Mouse (Mus musculus): ENCODE data around the gene Fcmr. TPM values are rescaled to one million over a fixed set of nuclear protein-coding genes. Genes with fewer than 3 reads are reported as not detected.

Gene Fcmr
- polyA plus RNA-seq, 1 experiment from 2014 or later = 0.24 TPM

- ATAC-seq (replicated peaks; ENCODE audit: low FRiP score, low read depth) (no peak), DNase-seq (ENCODE audit: low spot score) (peak; percentile 79)
- Histone ChIP-seq H3K36me3 (ENCODE audit: insufficient read depth, low read length) (no peaks in the 10 kb centered on the region), H3K27ac (no peak overlapping the region), H3K27me3 (ENCODE audit: insufficient read depth, low read length) (no peaks in the 10 kb centered on the region), H3K9me3 (replicated peaks; ENCODE audit: low read length) (no peaks in the 10 kb centered on the region), H3K9ac (ENCODE audit: low read depth, low read length) (no peak overlapping the region), H3K4me2 (ENCODE audit: low read length) (no peak overlapping the region), H3K4me1 (replicated peaks; ENCODE audit: insufficient read depth, low read length) (no peaks in the 10 kb centered on the region), H3K4me3 (replicated peaks; ENCODE audit: low read depth, low read length) (no peak overlapping the region)
- 31% methylated on average over 9 of the region's 9 CpGs for WGBS
- no peak for TF ChIP-seq CTCF (IDR thresholded peaks at IDR 0.05; ENCODE audit: low read depth)
These were observed 28.0 kb downstream of the Fcmr start for GRCm38 (mm10) chr1:130893329-130894040.

DNA sequence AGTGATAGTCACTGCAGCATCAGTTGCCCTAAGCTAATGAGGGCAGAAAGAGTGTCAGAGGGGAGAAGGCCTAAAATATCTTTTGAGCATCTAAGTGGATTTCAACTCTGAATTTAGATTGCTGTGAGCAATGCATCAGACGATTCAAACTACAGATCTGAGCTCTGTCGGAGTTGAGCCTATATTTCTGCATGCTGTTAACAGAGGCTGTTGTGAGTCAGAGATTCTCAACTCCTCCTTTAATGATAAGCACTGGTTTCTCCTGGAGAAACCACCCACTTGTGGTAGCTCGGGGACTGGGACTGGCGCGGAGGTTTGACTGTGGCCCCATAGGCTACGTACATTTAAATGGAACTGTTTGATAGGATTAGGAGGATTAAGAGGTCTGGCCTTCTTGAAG lies 29.0 kb downstream of the Fcmr start:
- ATAC-seq (replicated peaks; ENCODE audit: low FRiP score, low read depth) (no peak), DNase-seq (ENCODE audit: low spot score) (no peak)
- H3K9me3 ChIP-seq (replicated peaks; ENCODE audit: low read length) = no peaks in the 10 kb centered on the region
- H3K4me2 ChIP-seq (ENCODE audit: low read length) = no peak overlapping the region
- no peaks in the 10 kb centered on the region for H3K36me3 ChIP-seq (ENCODE audit: insufficient read depth, low read length)
- H3K9ac ChIP-seq (ENCODE audit: low read depth, low read length) = no peak overlapping the region
- H3K27ac ChIP-seq = no peak overlapping the region
- H3K4me3 ChIP-seq (replicated peaks; ENCODE audit: low read depth, low read length) = no peak overlapping the region
- no peaks in the 10 kb centered on the region for H3K27me3 ChIP-seq (ENCODE audit: insufficient read depth, low read length)
- no peak for TF ChIP-seq CTCF (IDR thresholded peaks at IDR 0.05; ENCODE audit: low read depth)
- WGBS = 83% methylated on average over 6 of the region's 6 CpGs
- H3K4me1 ChIP-seq (replicated peaks; ENCODE audit: insufficient read depth, low read length) = no peaks in the 10 kb centered on the region

GRCm38 (mm10) chr1:130902505-130902904 lies 37.0 kb downstream of the Fcmr start:
- H3K9ac ChIP-seq (ENCODE audit: low read depth, low read length) = no peak overlapping the region

DNA sequence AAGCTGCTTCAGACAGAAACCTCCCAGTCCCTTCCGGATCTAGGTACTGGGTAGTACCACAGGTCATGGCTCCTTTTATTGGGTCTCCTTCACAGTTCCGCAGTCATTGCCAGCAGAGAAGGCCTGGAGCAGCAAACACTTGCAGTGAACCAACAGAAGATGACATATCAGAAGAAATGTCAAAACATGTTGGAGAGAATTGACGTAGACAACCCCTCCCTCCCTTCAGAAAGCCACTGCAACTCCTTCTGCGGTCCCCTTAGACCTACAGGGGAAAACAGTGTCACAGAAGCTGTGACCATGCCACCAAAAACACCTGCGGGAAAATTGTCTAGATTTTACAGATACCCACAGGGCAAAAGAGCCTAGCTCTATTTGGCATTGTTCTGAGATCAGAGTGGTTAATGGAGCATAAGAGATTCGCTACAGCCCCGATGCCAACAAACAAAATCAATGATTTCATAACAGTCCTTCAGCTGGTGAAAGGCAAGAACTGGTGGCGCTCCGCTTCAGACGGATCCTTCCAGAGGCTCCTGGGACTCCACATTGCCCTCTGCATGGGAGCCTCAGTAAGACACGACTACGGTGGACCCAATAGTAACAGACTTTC lies 46.0 kb downstream of the Fcmr start, which contains the start of gene Il20:
Gene Il20, minus strand, starts transcription at position 51 of the 610 bp plus-strand sequence.
- no peaks in the 10 kb centered on the region for H3K36me3 ChIP-seq (ENCODE audit: insufficient read depth, low read length)
- DNase-seq (ENCODE audit: low spot score) (no peak), ATAC-seq (replicated peaks; ENCODE audit: low FRiP score, low read depth) (no peak)
- H3K4me2 ChIP-seq (ENCODE audit: low read length) = no peak within 1 kb of the TSS
- no peak within 1 kb of the TSS for H3K4me3 ChIP-seq (replicated peaks; ENCODE audit: low read depth, low read length)
- no peaks in the 10 kb centered on the region for H3K9me3 ChIP-seq (replicated peaks; ENCODE audit: low read length)
- H3K27me3 ChIP-seq (ENCODE audit: insufficient read depth, low read length) = no peaks in the 10 kb centered on the region
- 82% methylated on average over 12 of the region's 12 CpGs for WGBS
- TF ChIP-seq CTCF (IDR thresholded peaks at IDR 0.05; ENCODE audit: low read depth) = no peak
- no peak within 1 kb of the TSS for H3K9ac ChIP-seq (ENCODE audit: low read depth, low read length)
- no peak within 1 kb of the TSS for H3K27ac ChIP-seq
- H3K4me1 ChIP-seq (replicated peaks; ENCODE audit: insufficient read depth, low read length) = no peaks in the 10 kb centered on the region

More at GRCm38 (mm10) chr1:130902505-130902904, 37.0 kb downstream of the Fcmr start:
- no peak overlapping the region for H3K27ac ChIP-seq
- ATAC-seq (replicated peaks; ENCODE audit: low FRiP score, low read depth) = no peak
- H3K36me3 ChIP-seq (ENCODE audit: insufficient read depth, low read length) = no peaks in the 10 kb centered on the region
- H3K4me2 ChIP-seq (ENCODE audit: low read length) = no peak overlapping the region
- no peak for DNase-seq (ENCODE audit: low spot score)
- no peaks in the 10 kb centered on the region for H3K9me3 ChIP-seq (replicated peaks; ENCODE audit: low read length)
- no peaks in the 10 kb centered on the region for H3K27me3 ChIP-seq (ENCODE audit: insufficient read depth, low read length)
- TF ChIP-seq CTCF (IDR thresholded peaks at IDR 0.05; ENCODE audit: low read depth) = no peak
- H3K4me3 ChIP-seq (replicated peaks; ENCODE audit: low read depth, low read length) = no peak overlapping the region
- H3K4me1 ChIP-seq (replicated peaks; ENCODE audit: insufficient read depth, low read length) = no peaks in the 10 kb centered on the region
- WGBS = 74% methylated on average over 7 of the region's 7 CpGs

DNA sequence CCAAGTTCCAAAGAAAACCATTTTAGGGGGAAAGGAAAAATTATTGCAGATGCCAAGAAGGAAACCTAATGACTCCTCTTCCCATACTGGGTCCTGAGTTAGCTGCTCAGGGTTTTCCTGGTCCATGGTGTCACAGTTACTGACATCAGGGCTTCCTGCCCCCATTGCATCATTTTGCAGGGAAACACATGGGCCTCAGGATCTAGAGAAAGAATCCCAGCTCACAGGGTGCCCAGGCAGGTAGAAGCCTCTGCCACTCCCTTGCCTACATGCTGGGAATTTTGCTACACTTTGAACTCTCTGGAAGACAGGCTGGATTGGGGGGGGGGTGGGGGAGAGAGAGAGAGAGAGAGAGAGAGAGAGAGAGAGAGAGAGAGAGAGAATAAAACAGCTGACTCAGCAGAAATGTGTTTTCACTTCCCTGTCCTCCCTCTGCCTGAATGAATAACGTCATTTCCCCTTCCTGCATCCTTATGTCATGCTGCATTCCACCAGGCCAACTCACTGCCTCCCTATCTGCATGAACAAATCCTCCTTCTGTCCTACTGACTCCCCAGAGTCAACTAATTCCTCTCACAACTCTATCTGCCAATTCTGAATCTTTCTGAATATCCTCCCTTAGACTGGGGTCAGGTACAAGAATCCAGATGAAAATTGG lies 53.0 kb downstream of the Fcmr start:
- Histone ChIP-seq H3K9ac (ENCODE audit: low read depth, low read length) (no peak overlapping the region), H3K9me3 (replicated peaks; ENCODE audit: low read length) (no peaks in the 10 kb centered on the region), H3K4me2 (ENCODE audit: low read length) (no peak overlapping the region), H3K27ac (no peak overlapping the region), H3K4me1 (replicated peaks; ENCODE audit: insufficient read depth, low read length) (no peaks in the 10 kb centered on the region), H3K36me3 (ENCODE audit: insufficient read depth, low read length) (no peaks in the 10 kb centered on the region), H3K27me3 (ENCODE audit: insufficient read depth, low read length) (no peaks in the 10 kb centered on the region), H3K4me3 (replicated peaks; ENCODE audit: low read depth, low read length) (no peak overlapping the region)
- ATAC-seq (replicated peaks; ENCODE audit: low FRiP score, low read depth) (no peak), DNase-seq (ENCODE audit: low spot score) (peak; percentile 21)
- 16% methylated on average over 1 of the region's 1 CpGs for WGBS
- no peak for TF ChIP-seq CTCF (IDR thresholded peaks at IDR 0.05; ENCODE audit: low read depth)

DNA sequence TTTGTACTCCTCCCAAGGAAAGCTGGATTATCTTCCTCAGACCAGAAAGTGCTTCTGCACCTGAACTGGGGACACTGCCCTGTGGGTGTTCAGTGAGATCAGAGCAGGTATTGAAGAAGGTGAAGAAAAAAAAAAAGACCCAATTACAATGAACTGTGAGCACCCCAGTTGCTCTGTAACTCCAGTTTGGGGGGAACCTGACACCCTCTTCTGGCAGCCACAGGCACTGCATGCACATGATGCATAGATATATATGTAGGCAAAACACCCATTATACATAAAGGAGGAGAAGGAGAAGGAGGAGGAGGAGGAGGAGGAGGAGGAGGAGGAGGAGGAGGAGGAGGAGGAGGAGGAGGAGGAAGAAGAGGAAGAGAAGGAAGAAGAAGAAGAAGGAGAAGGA lies 61.0 kb downstream of the Fcmr start:
- no peaks in the 10 kb centered on the region for H3K4me1 ChIP-seq (replicated peaks; ENCODE audit: insufficient read depth, low read length)
- H3K9me3 ChIP-seq (replicated peaks; ENCODE audit: low read length) = no peaks in the 10 kb centered on the region
- no peak overlapping the region for H3K27ac ChIP-seq
- ATAC-seq (replicated peaks; ENCODE audit: low FRiP score, low read depth) = no peak
- H3K4me3 ChIP-seq (replicated peaks; ENCODE audit: low read depth, low read length) = no peak overlapping the region
- peak; percentile 46 for TF ChIP-seq CTCF (IDR thresholded peaks at IDR 0.05; ENCODE audit: low read depth)
- H3K36me3 ChIP-seq (ENCODE audit: insufficient read depth, low read length) = no peaks in the 10 kb centered on the region
- no peak overlapping the region for H3K9ac ChIP-seq (ENCODE audit: low read depth, low read length)
- DNase-seq (ENCODE audit: low spot score) = no peak
- no peak overlapping the region for H3K4me2 ChIP-seq (ENCODE audit: low read length)
- H3K27me3 ChIP-seq (ENCODE audit: insufficient read depth, low read length) = no peaks in the 10 kb centered on the region

Other genes starting within 250 kb of the Fcmr start
- not detected in 2 replicates for gene Zp3r, start 236.0 kb upstream of the Fcmr start, polyA plus RNA-seq (2015; fragmentation: Nextera tagmentation; extraction: Ambion mirVana)
- gene C4bp, start 204.0 kb upstream of the Fcmr start, polyA plus RNA-seq (2015; fragmentation: Nextera tagmentation; extraction: Ambion mirVana) = 3.6 and 4.8 TPM in 2 replicates
- gene Gm29427, start 149.9 kb upstream of the Fcmr start, polyA plus RNA-seq (2015; fragmentation: Nextera tagmentation; extraction: Ambion mirVana) = not detected in 2 replicates
- gene Yod1, start 148.3 kb upstream of the Fcmr start, polyA plus RNA-seq (2015; fragmentation: Nextera tagmentation; extraction: Ambion mirVana) = 9.7 and 11.5 TPM in 2 replicates
- gene Pfkfb2, start 136.4 kb upstream of the Fcmr start, polyA plus RNA-seq (2015; fragmentation: Nextera tagmentation; extraction: Ambion mirVana) = 6.7 and 7.3 TPM in 2 replicates
- 15.3 and 17.7 TPM in 2 replicates for gene AA986860, start 133.7 kb upstream of the Fcmr start, polyA plus RNA-seq (2015; fragmentation: Nextera tagmentation; extraction: Ambion mirVana)
- gene Fcamr, start 64.8 kb upstream of the Fcmr start, polyA plus RNA-seq (2015; fragmentation: Nextera tagmentation; extraction: Ambion mirVana) = 0.08 TPM in 1 of 2 replicates, not detected in the other
- gene Pigr, start 39.0 kb upstream of the Fcmr start, polyA plus RNA-seq (2015; fragmentation: Nextera tagmentation; extraction: Ambion mirVana) = 0.05 and 0.11 TPM in 2 replicates
- not detected in 2 replicates for gene Il24, start 21.8 kb downstream of the Fcmr start, polyA plus RNA-seq (2015; fragmentation: Nextera tagmentation; extraction: Ambion mirVana)
- gene Il20, start 45.8 kb downstream of the Fcmr start, polyA plus RNA-seq (2015; fragmentation: Nextera tagmentation; extraction: Ambion mirVana) = not detected in 2 replicates
- gene Il19, start 74.4 kb downstream of the Fcmr start, polyA plus RNA-seq (2015; fragmentation: Nextera tagmentation; extraction: Ambion mirVana) = 0.18 TPM in 1 of 2 replicates, not detected in the other
- gene Il10, start 154.2 kb downstream of the Fcmr start, polyA plus RNA-seq (2015; fragmentation: Nextera tagmentation; extraction: Ambion mirVana) = 0.14 TPM in 1 of 2 replicates, not detected in the other
- 50.1 and 55.9 TPM in 2 replicates for gene Mapkapk2, start 232.2 kb downstream of the Fcmr start, polyA plus RNA-seq (2015; fragmentation: Nextera tagmentation; extraction: Ambion mirVana)

Data from kidney, postnatal 0 days (tissue).